Mouse (Mus musculus) kidney, adult 8-10 months (tissue): Measurements from ENCODE around the gene Trmt10a.

ENCODE experiments used
- DNase-seq, 2 experiments: peaks; one replicate each; pipeline ENCODE4 v3.0.0; 2022

Gene Trmt10a

DNA sequence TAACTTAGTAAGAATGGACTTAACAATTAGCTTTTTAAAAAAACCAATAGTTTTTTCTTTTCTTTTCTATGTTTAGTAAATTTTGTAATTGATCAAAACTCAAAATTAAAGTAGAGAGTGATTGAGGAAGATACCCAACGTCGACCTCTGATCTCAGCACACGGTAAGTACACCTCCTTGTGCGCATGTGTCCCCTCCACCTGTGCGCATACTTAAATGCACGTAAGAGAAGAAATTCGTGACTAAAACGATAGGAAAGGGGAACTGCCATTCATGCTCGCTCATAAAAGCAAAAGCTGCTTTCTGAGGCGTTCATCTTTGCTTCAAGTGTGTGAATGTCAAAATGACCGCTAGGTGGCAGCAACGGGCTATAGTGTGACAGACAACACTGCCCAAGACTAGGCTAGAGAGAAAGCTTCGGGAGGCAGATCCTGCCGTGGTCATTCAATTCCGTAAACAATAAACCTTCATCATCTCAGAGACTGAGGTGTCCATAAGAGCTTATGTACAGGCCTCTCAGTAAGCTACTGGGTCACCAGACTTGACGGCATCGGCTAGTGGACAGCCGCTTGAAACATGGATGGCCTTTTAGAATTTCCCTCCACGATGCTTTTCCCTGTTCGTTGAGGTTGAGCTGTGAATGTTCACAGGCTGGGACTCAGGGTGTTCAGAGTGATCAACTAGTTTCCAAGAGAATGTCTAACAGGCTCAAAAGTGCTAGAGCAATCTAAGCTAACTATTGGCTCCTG, 54.9 kb downstream of the Trmt10a start:
- DNase-seq: peak; percentile 60 to 89

- no peak for DNase-seq
Observed at GRCm38 (mm10) chr3:138198722-138199068, 55.4 kb downstream of the Trmt10a start.

DNA sequence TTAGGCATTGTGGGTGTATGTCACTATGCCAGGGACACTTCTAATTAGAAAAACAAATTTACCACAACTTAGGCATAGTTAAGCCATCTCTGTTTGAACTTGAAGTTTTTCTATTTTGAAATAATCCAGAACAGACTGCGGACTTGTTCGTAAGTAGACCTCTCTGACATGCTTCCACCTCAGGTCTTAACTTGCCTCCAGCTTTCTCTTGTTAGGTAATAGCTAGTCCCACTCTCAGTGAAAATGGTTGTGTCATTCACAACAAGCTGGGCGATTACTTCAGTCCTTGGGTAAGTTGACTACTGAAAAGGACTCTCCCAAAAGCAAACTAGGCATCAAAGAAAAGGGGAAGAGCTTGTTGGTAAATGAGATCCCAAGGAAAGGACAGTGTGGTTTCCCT, 65.6 kb downstream of the Trmt10a start:
- no peak for DNase-seq
